Mouse (Mus musculus): ENCODE results near the gene Egflam. TPM values are rescaled to one million over a fixed set of nuclear protein-coding genes. Genes with fewer than 3 reads are reported as not detected.

Gene Egflam
- polyA plus RNA-seq, 1 experiment, result 15.9 TPM

GRCm38 (mm10) chr15:7197652-7198445, 200.3 kb downstream of the Egflam start:
- H3K4me1 ChIP-seq (ENCODE audit: control insufficient read depth, insufficient read depth, low read length), result no peaks in the 10 kb centered on the region
- H3K27ac ChIP-seq (ENCODE audit: control insufficient read depth, insufficient read depth, low read depth, low read length), result no peak overlapping the region
- TF ChIP-seq CTCF (IDR thresholded peaks at IDR 0.05; ENCODE audit: control insufficient read depth, insufficient read depth, insufficient replicate concordance, low read depth, low read length), result no peak
- H3K27me3 ChIP-seq (ENCODE audit: control insufficient read depth, insufficient read depth, low read length), result no peaks in the 10 kb centered on the region
- H3K36me3 ChIP-seq (ENCODE audit: control insufficient read depth, insufficient read depth, low read length), result no peaks in the 10 kb centered on the region
- H3K4me3 ChIP-seq (ENCODE audit: control insufficient read depth, low read depth, low read length), result no peak overlapping the region

GRCm38 (mm10) chr15:7194748-7195221, 203.4 kb downstream of the Egflam start:
- H3K4me3 ChIP-seq (ENCODE audit: control insufficient read depth, low read depth, low read length), result no peak overlapping the region
- no peak overlapping the region; the same call in 1 of the 2 replicates for H3K27ac ChIP-seq (ENCODE audit: control insufficient read depth, insufficient read depth, low read depth, low read length)
- no peaks in the 10 kb centered on the region for H3K36me3 ChIP-seq (ENCODE audit: control insufficient read depth, insufficient read depth, low read length)
- no peaks in the 10 kb centered on the region for H3K27me3 ChIP-seq (ENCODE audit: control insufficient read depth, insufficient read depth, low read length)
- TF ChIP-seq POLR2A (IDR thresholded peaks at IDR 0.05; ENCODE audit: control insufficient read depth, low read depth, low read length), result no peak
- no peak for TF ChIP-seq CTCF (IDR thresholded peaks at IDR 0.05; ENCODE audit: control insufficient read depth, insufficient read depth, insufficient replicate concordance, low read depth, low read length)
- H3K4me1 ChIP-seq (ENCODE audit: control insufficient read depth, insufficient read depth, low read length), result no peaks in the 10 kb centered on the region

DNA sequence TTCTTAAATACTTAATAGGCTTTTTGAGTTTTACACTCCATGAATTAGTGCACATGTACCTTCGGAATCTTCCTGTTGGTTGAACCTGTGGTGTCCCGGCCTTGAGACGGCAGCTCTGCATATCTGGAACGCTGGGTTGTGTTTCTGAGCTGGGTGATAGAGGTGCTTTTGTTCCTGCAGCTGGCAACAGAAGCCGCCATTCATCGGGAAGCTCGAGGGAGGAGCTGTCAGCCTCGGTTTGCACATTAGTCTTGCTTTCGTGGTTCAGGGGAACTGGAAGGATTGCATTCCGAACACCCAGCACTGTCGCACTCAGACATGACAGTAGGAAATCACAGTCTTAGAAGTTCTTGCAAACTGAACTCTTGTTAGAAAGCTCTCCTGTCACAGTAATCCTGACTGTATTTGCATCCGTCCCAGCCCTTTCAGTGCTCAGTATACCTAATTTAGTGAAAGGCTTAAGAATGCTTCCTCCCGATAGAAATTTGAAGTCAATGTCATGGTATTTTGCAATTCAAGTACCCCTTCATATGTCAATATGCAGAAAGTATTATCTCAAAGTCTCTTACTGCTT, 204.0 kb downstream of the Egflam start:
- no peak overlapping the region for H3K4me3 ChIP-seq (ENCODE audit: control insufficient read depth, low read depth, low read length)
- no peak for TF ChIP-seq CTCF (IDR thresholded peaks at IDR 0.05; ENCODE audit: control insufficient read depth, insufficient read depth, insufficient replicate concordance, low read depth, low read length)
- no peak; the same call in 1 of the 2 replicates for TF ChIP-seq POLR2A (IDR thresholded peaks at IDR 0.05; ENCODE audit: control insufficient read depth, low read depth, low read length)
- no peaks in the 10 kb centered on the region for H3K36me3 ChIP-seq (ENCODE audit: control insufficient read depth, insufficient read depth, low read length)
- no peaks in the 10 kb centered on the region for H3K4me1 ChIP-seq (ENCODE audit: control insufficient read depth, insufficient read depth, low read length)
- no peaks in the 10 kb centered on the region for H3K27me3 ChIP-seq (ENCODE audit: control insufficient read depth, insufficient read depth, low read length)
- H3K27ac ChIP-seq (ENCODE audit: control insufficient read depth, insufficient read depth, low read depth, low read length), result no peak overlapping the region

DNA sequence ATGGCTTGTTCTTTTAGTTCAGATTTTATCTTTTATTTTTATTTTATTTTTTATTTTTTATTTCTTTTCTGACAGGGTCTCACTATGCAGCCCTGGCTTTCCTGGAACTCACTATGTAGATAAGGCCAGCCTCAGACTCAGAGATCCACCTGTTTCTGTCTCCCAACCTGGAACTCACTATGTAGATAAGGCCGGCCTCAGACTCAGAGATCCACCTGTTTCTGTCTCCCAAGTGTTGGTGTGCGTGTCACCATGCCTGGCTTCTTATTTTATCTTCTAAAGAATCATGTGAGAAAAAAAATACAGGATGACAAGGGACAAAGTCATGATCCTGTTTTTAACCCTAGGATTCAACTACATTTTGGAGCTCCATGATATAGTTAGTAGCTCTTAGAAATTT, 205.6 kb downstream of the Egflam start:
- TF ChIP-seq POLR2A (IDR thresholded peaks at IDR 0.05; ENCODE audit: control insufficient read depth, low read depth, low read length) (no peak), CTCF (IDR thresholded peaks at IDR 0.05; ENCODE audit: control insufficient read depth, insufficient read depth, insufficient replicate concordance, low read depth, low read length) (no peak)
- H3K27ac ChIP-seq (ENCODE audit: control insufficient read depth, insufficient read depth, low read depth, low read length), result no peak overlapping the region
- H3K4me3 ChIP-seq (ENCODE audit: control insufficient read depth, low read depth, low read length), result no peak overlapping the region
- H3K4me1 ChIP-seq (ENCODE audit: control insufficient read depth, insufficient read depth, low read length), result no peaks in the 10 kb centered on the region
- no peaks in the 10 kb centered on the region for H3K27me3 ChIP-seq (ENCODE audit: control insufficient read depth, insufficient read depth, low read length)
- H3K36me3 ChIP-seq (ENCODE audit: control insufficient read depth, insufficient read depth, low read length), result no peaks in the 10 kb centered on the region; the same call in 1 of the 2 replicates

DNA sequence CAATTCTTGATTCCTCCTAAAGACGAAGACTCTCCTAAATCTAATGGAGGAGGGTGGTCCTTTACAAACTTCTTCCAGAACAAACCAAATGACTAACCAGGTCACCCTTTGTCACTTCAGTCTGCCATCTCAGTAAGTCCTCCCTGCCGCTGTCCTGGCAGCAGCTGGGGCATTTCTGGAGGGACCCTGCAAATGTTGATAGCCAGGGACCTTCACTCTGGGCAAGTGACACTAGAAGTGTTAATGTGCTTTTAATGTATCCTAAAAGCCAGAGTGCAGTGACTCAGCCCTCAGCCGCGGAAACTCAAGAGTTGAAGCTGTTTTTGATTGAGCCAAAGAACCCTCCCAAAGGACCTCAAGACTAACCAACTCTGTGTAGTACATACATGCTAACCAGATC, 207.1 kb downstream of the Egflam start:
- TF ChIP-seq POLR2A (IDR thresholded peaks at IDR 0.05; ENCODE audit: control insufficient read depth, low read depth, low read length), result no peak
- TF ChIP-seq CTCF (IDR thresholded peaks at IDR 0.05; ENCODE audit: control insufficient read depth, insufficient read depth, insufficient replicate concordance, low read depth, low read length), result no peak
- Histone ChIP-seq H3K27me3 (ENCODE audit: control insufficient read depth, insufficient read depth, low read length) (no peaks in the 10 kb centered on the region), H3K27ac (ENCODE audit: control insufficient read depth, insufficient read depth, low read depth, low read length) (no peak overlapping the region), H3K4me1 (ENCODE audit: control insufficient read depth, insufficient read depth, low read length) (no peaks in the 10 kb centered on the region), H3K4me3 (ENCODE audit: control insufficient read depth, low read depth, low read length) (no peak overlapping the region), H3K36me3 (ENCODE audit: control insufficient read depth, insufficient read depth, low read length) (peaks cover 1% of the 10 kb centered on the region; the same call in 1 of the 2 replicates)

- Histone ChIP-seq H3K27ac (ENCODE audit: control insufficient read depth, insufficient read depth, low read depth, low read length) (no peak overlapping the region), H3K4me1 (ENCODE audit: control insufficient read depth, insufficient read depth, low read length) (no peaks in the 10 kb centered on the region), H3K27me3 (ENCODE audit: control insufficient read depth, insufficient read depth, low read length) (no peaks in the 10 kb centered on the region), H3K4me3 (ENCODE audit: control insufficient read depth, low read depth, low read length) (no peak overlapping the region), H3K36me3 (ENCODE audit: control insufficient read depth, insufficient read depth, low read length) (peaks cover 1% of the 10 kb centered on the region; the same call in 1 of the 2 replicates)
- TF ChIP-seq POLR2A (IDR thresholded peaks at IDR 0.05; ENCODE audit: control insufficient read depth, low read depth, low read length), result no peak
- TF ChIP-seq CTCF (IDR thresholded peaks at IDR 0.05; ENCODE audit: control insufficient read depth, insufficient read depth, insufficient replicate concordance, low read depth, low read length), result no peak
Observed at GRCm38 (mm10) chr15:7189678-7190454, 208.3 kb downstream of the Egflam start.

GRCm38 (mm10) chr15:7187682-7188081, 210.5 kb downstream of the Egflam start:
- no peak for TF ChIP-seq CTCF (IDR thresholded peaks at IDR 0.05; ENCODE audit: control insufficient read depth, insufficient read depth, insufficient replicate concordance, low read depth, low read length)
- no peak for TF ChIP-seq POLR2A (IDR thresholded peaks at IDR 0.05; ENCODE audit: control insufficient read depth, low read depth, low read length)
- H3K4me3 ChIP-seq (ENCODE audit: control insufficient read depth, low read depth, low read length), result no peak overlapping the region
- no peaks in the 10 kb centered on the region for H3K27me3 ChIP-seq (ENCODE audit: control insufficient read depth, insufficient read depth, low read length)
- no peak overlapping the region for H3K27ac ChIP-seq (ENCODE audit: control insufficient read depth, insufficient read depth, low read depth, low read length)
- peaks cover 1% of the 10 kb centered on the region; the same call in 1 of the 2 replicates for H3K36me3 ChIP-seq (ENCODE audit: control insufficient read depth, insufficient read depth, low read length)
- no peaks in the 10 kb centered on the region for H3K4me1 ChIP-seq (ENCODE audit: control insufficient read depth, insufficient read depth, low read length)

All from testis, adult 2 months (tissue).